Mouse (Mus musculus): ENCODE measurements around the gene Cenpk. TPM values are rescaled to one million over a fixed set of nuclear protein-coding genes. Genes with fewer than 3 reads are reported as not detected.
"Not testable (repeated sequence)": the region's sequence is repeated elsewhere in the genome, so short reads cannot be mapped to it uniquely, and the experiment has no call there.

The Cenpk gene
- 1.2 and 1.6 TPM in 2 replicates for polyA plus RNA-seq (2012; rRNA removed)

GRCm38 (mm10) chr13:104228384-104229066 lies at the start of gene Cenpk, which contains the start of gene Ppwd1:
TSS of gene Cenpk (plus strand) at chr13:104228611.
TSS of gene Ppwd1 (minus strand) at chr13:104228843.
- H3K27ac ChIP-seq (ENCODE audit: insufficient read depth, low read length), result peak within 1 kb of the TSS; percentile 39; the same call in 1 of the 2 replicates
- peak within 1 kb of the TSS; percentile 51 for H3K4me3 ChIP-seq (ENCODE audit: insufficient read depth, low read length)
- TF ChIP-seq POLR2A (IDR thresholded peaks at IDR 0.05; ENCODE audit: extremely low read depth, insufficient read depth, low read length), result peak; percentile 89
- TF ChIP-seq CTCF (IDR thresholded peaks at IDR 0.05; ENCODE audit: extremely low read depth, insufficient read depth, low read length), result no peak
- H3K4me1 ChIP-seq (ENCODE audit: control insufficient read depth, insufficient read depth, low read length), result peaks cover 2% of the 10 kb centered on the region; the same call in 1 of the 2 replicates

DNA sequence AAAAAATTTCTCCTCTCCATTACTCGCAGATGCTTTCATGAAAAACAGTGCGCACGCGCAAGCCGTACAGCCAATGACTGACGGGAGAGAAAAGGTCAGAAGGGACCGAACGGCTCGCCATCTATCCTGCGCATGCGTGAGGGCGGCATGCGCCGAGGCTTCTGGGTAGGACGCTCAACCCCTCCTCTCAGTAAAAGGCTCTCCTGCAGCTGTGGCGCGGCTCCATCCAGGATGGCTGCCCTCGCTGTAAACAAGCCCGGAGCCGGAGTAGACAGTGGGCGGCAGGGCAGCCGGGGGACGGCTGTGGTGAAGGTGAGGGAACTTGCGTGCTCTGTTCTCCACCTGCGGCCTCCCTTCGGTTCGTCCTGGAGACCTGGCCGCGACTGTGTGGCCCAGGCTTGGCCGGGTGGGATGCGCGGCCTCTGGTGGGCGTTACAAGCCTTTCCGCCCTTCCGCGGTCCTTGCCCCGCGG lies 49.7 kb upstream of the Cenpk start, which contains the start of gene Trim23:
TSS of gene Trim23 (plus strand) at position 148 of the 472 bp plus-strand sequence.
- Histone ChIP-seq H3K27ac (ENCODE audit: insufficient read depth, low read length) (peak within 1 kb of the TSS; percentile 38; the same call in 1 of the 2 replicates), H3K4me3 (ENCODE audit: insufficient read depth, low read length) (peak within 1 kb of the TSS; percentile 74)
- TF ChIP-seq CTCF (IDR thresholded peaks at IDR 0.05; ENCODE audit: extremely low read depth, insufficient read depth, low read length) (no peak), POLR2A (IDR thresholded peaks at IDR 0.05; ENCODE audit: extremely low read depth, insufficient read depth, low read length) (peak; percentile 97)

GRCm38 (mm10) chr13:104179176-104179888 lies 49.1 kb upstream of the Cenpk start:
- peak overlapping the region; percentile 74 for H3K4me3 ChIP-seq (ENCODE audit: insufficient read depth, low read length)
- peak overlapping the region; percentile 38; the same call in 1 of the 2 replicates for H3K27ac ChIP-seq (ENCODE audit: insufficient read depth, low read length)
- TF ChIP-seq POLR2A (IDR thresholded peaks at IDR 0.05; ENCODE audit: extremely low read depth, insufficient read depth, low read length) (no peak), CTCF (IDR thresholded peaks at IDR 0.05; ENCODE audit: extremely low read depth, insufficient read depth, low read length) (no peak)
- no peaks in the 10 kb centered on the region; the same call in 1 of the 2 replicates for H3K4me1 ChIP-seq (ENCODE audit: control insufficient read depth, insufficient read depth, low read length)

More for the DNA sequence above, 49.7 kb upstream of the Cenpk start, which contains the start of gene Trim23:
- H3K4me1 ChIP-seq (ENCODE audit: control insufficient read depth, insufficient read depth, low read length), result no peaks in the 10 kb centered on the region; the same call in 1 of the 2 replicates

- no peaks in the 10 kb centered on the region for H3K4me1 ChIP-seq (ENCODE audit: control insufficient read depth, insufficient read depth, low read length)
- no peak for TF ChIP-seq CTCF (IDR thresholded peaks at IDR 0.05; ENCODE audit: extremely low read depth, insufficient read depth, low read length)
- TF ChIP-seq POLR2A (IDR thresholded peaks at IDR 0.05; ENCODE audit: extremely low read depth, insufficient read depth, low read length), result no peak
- H3K4me3 ChIP-seq (ENCODE audit: insufficient read depth, low read length), result no peak overlapping the region
- no peak overlapping the region for H3K27ac ChIP-seq (ENCODE audit: insufficient read depth, low read length)
Measured at GRCm38 (mm10) chr13:104187357-104187756, 41.1 kb upstream of the Cenpk start.

GRCm38 (mm10) chr13:104195891-104196290 lies 32.5 kb upstream of the Cenpk start:
- H3K4me1 ChIP-seq (ENCODE audit: control insufficient read depth, insufficient read depth, low read length); H3K4me3 ChIP-seq (ENCODE audit: insufficient read depth, low read length); H3K27ac ChIP-seq (ENCODE audit: insufficient read depth, low read length): not testable (repeated sequence)

DNA sequence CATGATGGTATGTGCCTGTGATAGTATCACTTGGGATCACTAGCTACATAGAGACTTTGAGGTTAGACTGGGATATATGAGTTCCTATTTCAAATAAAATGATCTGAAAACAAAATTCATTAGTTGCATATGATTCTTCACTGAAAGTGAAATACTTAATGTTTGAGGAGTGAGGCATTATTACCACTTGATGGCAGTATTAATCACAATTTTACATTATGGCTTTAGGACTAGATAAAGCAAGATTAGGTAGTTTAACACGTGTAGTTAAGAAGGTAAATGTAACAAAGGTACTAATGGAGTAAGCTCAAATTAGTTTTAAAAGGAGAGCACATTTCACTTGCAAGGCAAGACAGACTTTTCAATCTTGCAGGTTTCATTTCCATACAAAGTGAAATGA lies 24.1 kb upstream of the Cenpk start:
- H3K27ac ChIP-seq (ENCODE audit: insufficient read depth, low read length), result no peak overlapping the region
- TF ChIP-seq POLR2A (IDR thresholded peaks at IDR 0.05; ENCODE audit: extremely low read depth, insufficient read depth, low read length), result no peak
- TF ChIP-seq CTCF (IDR thresholded peaks at IDR 0.05; ENCODE audit: extremely low read depth, insufficient read depth, low read length), result no peak
- no peaks in the 10 kb centered on the region for H3K4me1 ChIP-seq (ENCODE audit: control insufficient read depth, insufficient read depth, low read length)

DNA sequence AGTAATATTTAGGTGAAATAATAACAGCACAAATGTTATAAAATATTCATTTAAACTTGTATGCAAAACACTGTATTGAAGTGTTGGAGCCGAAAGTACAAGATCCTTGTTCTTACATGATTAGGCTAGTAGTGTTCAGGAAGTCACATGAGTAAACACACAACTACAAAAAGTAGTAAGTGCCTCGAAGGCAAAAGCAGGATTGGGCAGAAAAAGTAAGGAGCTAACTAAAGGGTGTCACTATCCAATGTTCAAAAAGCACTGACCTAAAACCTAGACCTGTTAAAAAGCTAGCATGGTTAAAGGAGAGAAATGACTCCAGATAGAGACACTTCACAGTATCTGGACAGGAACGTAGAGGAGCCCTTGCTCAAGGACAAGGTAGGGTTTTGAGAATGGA lies 933 bp upstream of the Cenpk start:
- TF ChIP-seq CTCF (IDR thresholded peaks at IDR 0.05; ENCODE audit: extremely low read depth, insufficient read depth, low read length) (no peak), POLR2A (IDR thresholded peaks at IDR 0.05; ENCODE audit: extremely low read depth, insufficient read depth, low read length) (no peak)
- H3K4me3 ChIP-seq (ENCODE audit: insufficient read depth, low read length), result peak overlapping the region; percentile 51; the same call in 1 of the 2 replicates
- peaks cover 2% of the 10 kb centered on the region; the same call in 1 of the 2 replicates for H3K4me1 ChIP-seq (ENCODE audit: control insufficient read depth, insufficient read depth, low read length)
- no peak overlapping the region for H3K27ac ChIP-seq (ENCODE audit: insufficient read depth, low read length)

More for the DNA sequence above, 24.1 kb upstream of the Cenpk start:
- H3K4me3 ChIP-seq (ENCODE audit: insufficient read depth, low read length), result no peak overlapping the region

- no peak overlapping the region for H3K27ac ChIP-seq (ENCODE audit: insufficient read depth, low read length)
- H3K4me3 ChIP-seq (ENCODE audit: insufficient read depth, low read length), result peak overlapping the region; percentile 51
- H3K4me1 ChIP-seq (ENCODE audit: control insufficient read depth, insufficient read depth, low read length), result peaks cover 2% of the 10 kb centered on the region; the same call in 1 of the 2 replicates
- TF ChIP-seq CTCF (IDR thresholded peaks at IDR 0.05; ENCODE audit: extremely low read depth, insufficient read depth, low read length) (no peak), POLR2A (IDR thresholded peaks at IDR 0.05; ENCODE audit: extremely low read depth, insufficient read depth, low read length) (no peak)
Measured at GRCm38 (mm10) chr13:104229181-104229580, 770 bp downstream of the Cenpk start.

- H3K4me3 ChIP-seq (ENCODE audit: insufficient read depth, low read length), result no peak overlapping the region
- TF ChIP-seq CTCF (IDR thresholded peaks at IDR 0.05; ENCODE audit: extremely low read depth, insufficient read depth, low read length) (no peak), POLR2A (IDR thresholded peaks at IDR 0.05; ENCODE audit: extremely low read depth, insufficient read depth, low read length) (no peak)
Measured at GRCm38 (mm10) chr13:104258997-104259396, 30.6 kb downstream of the Cenpk start.

More at GRCm38 (mm10) chr13:104258997-104259396, 30.6 kb downstream of the Cenpk start:
- Histone ChIP-seq H3K27ac (ENCODE audit: insufficient read depth, low read length) (no peak overlapping the region), H3K4me1 (ENCODE audit: control insufficient read depth, insufficient read depth, low read length) (no peaks in the 10 kb centered on the region)
